Mouse (Mus musculus): ENCODE measurements around the gene Ccnd3. TPM values are rescaled to one million over a fixed set of nuclear protein-coding genes. Genes with fewer than 3 reads are reported as not detected.

Ccnd3 gene
- polyA plus RNA-seq, 1 experiment from 2014 or later: 552 TPM

DNA sequence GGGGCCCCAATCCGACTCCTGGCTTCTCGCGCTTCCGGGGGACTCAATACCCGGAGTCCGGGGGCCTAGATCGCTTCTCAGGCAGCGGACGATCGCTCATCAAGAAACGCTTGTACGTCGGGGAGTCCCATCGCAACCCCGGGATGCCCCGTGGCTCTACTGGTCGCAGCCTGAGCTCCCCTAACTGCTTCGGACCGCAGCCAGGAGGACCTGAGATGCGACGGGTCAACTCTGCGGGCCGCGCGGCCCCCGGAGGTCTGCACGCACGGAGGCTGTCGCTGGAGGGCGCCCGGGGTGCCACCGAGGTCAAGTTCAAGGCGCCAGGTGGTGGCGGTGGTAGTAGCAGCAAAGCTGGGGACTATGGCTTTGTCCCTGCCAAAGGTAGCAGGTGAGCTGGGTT, 36.4 kb upstream of the Ccnd3 start:
- peaks cover 10% of the 10 kb centered on the region for H3K36me3 ChIP-seq
- peaks cover 72% of the 10 kb centered on the region for H3K4me1 ChIP-seq
- no peak for DNase-seq (ENCODE audit: low spot score)
- 6% methylated on average over 34 of the region's 34 CpGs for WGBS
- H3K9me3 ChIP-seq: no peaks in the 10 kb centered on the region
- peaks cover 73% of the 10 kb centered on the region for H3K27me3 ChIP-seq (ENCODE audit: insufficient read depth, poor library complexity, severe bottlenecking)
- peak overlapping the region; percentile 84 for H3K27ac ChIP-seq
- H3K4me3 ChIP-seq: peak overlapping the region; percentile 55

DNA sequence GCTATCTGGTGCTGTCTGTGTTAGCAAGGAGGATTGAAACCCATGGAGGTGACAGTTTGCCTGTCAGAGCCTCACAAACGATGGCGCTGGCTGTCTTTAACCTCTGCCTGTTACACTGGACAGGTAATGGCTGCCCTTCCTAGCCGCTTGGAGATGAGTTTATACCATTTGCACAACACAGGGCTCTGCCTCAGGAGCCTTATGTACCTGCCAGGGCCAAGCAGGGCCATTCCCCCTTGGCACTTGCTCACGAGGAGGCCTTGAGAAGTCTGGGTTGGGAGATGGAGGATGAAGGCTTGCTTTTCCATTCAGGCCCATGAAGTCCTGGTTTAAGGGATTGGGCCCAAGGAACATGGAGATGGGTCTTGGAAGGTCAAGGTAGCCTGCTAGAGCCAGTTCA, 35.2 kb upstream of the Ccnd3 start:
- Histone ChIP-seq H3K27ac (no peak overlapping the region), H3K4me1 (peaks cover 60% of the 10 kb centered on the region), H3K4me3 (no peak overlapping the region), H3K36me3 (peaks cover 10% of the 10 kb centered on the region), H3K9me3 (no peaks in the 10 kb centered on the region), H3K27me3 (ENCODE audit: insufficient read depth, poor library complexity, severe bottlenecking) (peaks cover 65% of the 10 kb centered on the region)
- 81% methylated on average over 4 of the region's 4 CpGs for WGBS
- DNase-seq (ENCODE audit: low spot score): no peak

- DNase-seq (ENCODE audit: low spot score): no peak
- Histone ChIP-seq H3K4me3 (no peak overlapping the region), H3K9me3 (no peaks in the 10 kb centered on the region), H3K4me1 (peaks cover 55% of the 10 kb centered on the region), H3K27me3 (ENCODE audit: insufficient read depth, poor library complexity, severe bottlenecking) (peaks cover 60% of the 10 kb centered on the region), H3K36me3 (peaks cover 10% of the 10 kb centered on the region), H3K27ac (no peak overlapping the region)
- WGBS: 87% methylated on average over 4 of the region's 4 CpGs
These were observed 34.7 kb upstream of the Ccnd3 start for GRCm38 (mm10) chr17:47470121-47470520.

DNA sequence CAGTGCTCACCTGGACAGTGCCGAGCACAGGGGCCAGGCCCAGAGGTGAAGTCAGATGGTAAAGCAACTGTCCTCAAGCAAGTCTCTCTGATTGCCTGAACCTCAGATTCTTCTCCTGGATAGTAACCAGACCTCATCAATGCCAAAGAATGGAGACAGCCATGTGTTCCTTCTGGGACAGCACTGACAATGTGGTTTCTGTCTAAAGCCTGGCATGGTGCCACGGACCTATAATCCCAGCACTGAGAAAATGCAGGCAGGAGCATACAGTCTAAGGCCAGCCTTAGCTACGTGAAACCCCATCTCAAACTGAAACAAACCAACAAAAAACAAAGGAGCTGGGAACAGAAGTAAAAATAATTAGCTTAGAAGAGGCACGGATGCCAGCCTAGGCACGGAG, 34.2 kb upstream of the Ccnd3 start:
- peaks cover 50% of the 10 kb centered on the region for H3K4me1 ChIP-seq
- peaks cover 54% of the 10 kb centered on the region for H3K27me3 ChIP-seq (ENCODE audit: insufficient read depth, poor library complexity, severe bottlenecking)
- DNase-seq (ENCODE audit: low spot score): no peak
- 79% methylated on average over 5 of the region's 5 CpGs for WGBS
- H3K27ac ChIP-seq: 0 out of 2 replicates have a peak overlapping the region, but pooled peaks have one; percentile 13
- H3K4me3 ChIP-seq: no peak overlapping the region
- peaks cover 10% of the 10 kb centered on the region for H3K36me3 ChIP-seq
- H3K9me3 ChIP-seq: no peaks in the 10 kb centered on the region

DNA sequence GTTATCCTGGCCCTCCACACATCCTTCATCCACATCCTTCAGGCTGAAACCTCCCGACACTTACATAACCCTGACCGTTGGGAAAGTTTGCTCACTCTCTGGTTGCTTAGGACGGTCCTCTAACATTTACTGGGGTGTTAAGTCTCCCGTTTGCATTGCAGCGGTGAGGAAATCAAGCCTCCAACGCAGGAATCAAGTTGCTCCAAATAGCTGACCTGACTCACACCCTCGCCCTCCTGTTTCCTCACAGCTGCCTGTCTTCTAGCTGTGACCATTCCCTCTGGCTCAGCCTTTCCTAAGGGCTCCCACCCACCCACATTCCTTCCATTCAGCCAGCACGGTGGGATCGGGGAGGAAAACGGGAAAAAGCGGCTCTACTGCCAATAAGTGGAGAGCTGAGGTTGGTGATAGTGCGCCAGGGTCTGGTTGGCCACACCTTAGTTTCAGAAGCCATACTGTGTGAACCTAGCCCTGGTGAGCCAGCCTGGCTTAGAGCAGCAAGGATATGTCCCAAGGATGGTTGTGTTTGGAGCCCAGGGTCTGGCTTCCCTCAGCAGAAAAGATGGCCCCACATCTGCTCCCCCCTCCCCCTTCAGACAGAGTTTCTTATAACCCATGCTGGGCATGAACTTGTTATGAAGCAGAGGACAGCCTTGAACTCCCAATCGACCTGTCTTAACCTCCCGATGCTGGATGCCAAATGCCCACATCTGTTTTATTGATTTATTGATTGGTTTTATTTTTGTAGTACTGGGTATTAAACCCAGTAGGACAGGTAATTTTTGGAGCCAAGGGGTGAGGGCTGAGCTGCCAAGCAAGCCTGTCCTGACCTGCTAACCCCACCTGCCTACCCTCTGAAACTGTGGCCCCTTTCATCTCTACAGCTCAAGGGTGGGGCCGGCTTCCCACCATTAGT, 32.2 kb upstream of the Ccnd3 start:
- DNase-seq (ENCODE audit: low spot score): no peak
- WGBS: 29% methylated on average over 15 of the region's 15 CpGs
- H3K9me3 ChIP-seq: no peaks in the 10 kb centered on the region
- peak overlapping the region; percentile 52; the same call in 1 of the 2 replicates for H3K27ac ChIP-seq
- peaks cover 34% of the 10 kb centered on the region for H3K4me1 ChIP-seq
- peaks cover under 1% of the 10 kb centered on the region for H3K36me3 ChIP-seq
- H3K27me3 ChIP-seq (ENCODE audit: insufficient read depth, poor library complexity, severe bottlenecking): peaks cover 34% of the 10 kb centered on the region
- no peak overlapping the region for H3K4me3 ChIP-seq

DNA sequence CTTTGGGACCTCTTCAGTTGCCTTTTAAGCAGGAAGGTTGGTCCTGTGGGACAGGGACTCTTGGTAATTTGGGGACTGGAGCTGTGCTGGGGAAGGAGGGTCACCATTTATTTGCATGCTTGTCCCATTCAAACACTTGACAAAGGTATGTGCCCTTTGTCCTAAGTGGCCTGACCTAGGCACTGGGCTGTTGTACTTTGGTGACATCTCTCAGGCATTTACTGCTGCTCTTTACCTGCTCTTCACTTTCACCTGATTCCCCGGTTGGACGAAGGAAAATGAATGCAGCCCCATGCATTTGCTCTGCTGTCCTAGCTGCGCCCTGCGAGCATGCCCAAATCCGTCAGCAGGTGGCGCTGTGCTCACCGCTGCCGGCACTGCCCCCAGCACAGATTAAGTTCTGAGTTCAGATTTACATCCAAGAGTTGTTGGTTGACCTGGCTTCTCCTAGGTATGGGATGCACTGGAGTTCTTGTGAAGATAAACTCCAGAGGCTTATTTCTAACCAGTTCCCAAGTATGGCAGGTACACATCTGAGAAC, 31.3 kb upstream of the Ccnd3 start:
- no peak overlapping the region for H3K4me3 ChIP-seq
- H3K9me3 ChIP-seq: no peaks in the 10 kb centered on the region
- H3K27me3 ChIP-seq (ENCODE audit: insufficient read depth, poor library complexity, severe bottlenecking): peaks cover 26% of the 10 kb centered on the region
- DNase-seq (ENCODE audit: low spot score): no peak
- no peaks in the 10 kb centered on the region; the same call in 1 of the 2 replicates for H3K36me3 ChIP-seq
- H3K27ac ChIP-seq: no peak overlapping the region
- H3K4me1 ChIP-seq: peaks cover 26% of the 10 kb centered on the region
- WGBS: 17% methylated on average over 8 of the region's 8 CpGs

DNA sequence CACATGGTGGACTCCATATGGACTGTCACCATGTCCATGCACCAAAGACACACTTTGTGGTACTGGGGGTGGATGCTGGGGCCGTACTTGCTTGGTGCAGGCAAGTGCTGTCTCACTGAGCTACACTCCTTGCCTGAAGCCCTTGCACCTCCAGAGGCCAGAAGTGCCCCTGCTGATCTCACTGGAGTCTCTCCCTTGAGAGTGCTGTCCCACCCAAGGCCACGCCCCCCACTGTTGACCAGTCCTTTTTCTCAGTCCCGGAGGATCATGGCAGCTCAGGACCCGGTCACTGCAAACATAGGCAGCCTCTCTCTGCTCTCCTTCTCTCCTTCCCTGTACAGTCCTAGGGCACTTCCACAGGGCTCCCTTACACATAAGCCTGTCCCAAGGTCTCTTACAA, 30.6 kb upstream of the Ccnd3 start:
- peaks cover 19% of the 10 kb centered on the region for H3K27me3 ChIP-seq (ENCODE audit: insufficient read depth, poor library complexity, severe bottlenecking)
- H3K9me3 ChIP-seq: no peaks in the 10 kb centered on the region
- peaks cover 19% of the 10 kb centered on the region for H3K4me1 ChIP-seq
- no peak overlapping the region for H3K4me3 ChIP-seq
- H3K27ac ChIP-seq: no peak overlapping the region
- no peak for DNase-seq (ENCODE audit: low spot score)
- H3K36me3 ChIP-seq: no peaks in the 10 kb centered on the region; the same call in 1 of the 2 replicates
- WGBS: 72% methylated on average over 4 of the region's 4 CpGs

GRCm38 (mm10) chr17:47475181-47475580, 29.7 kb upstream of the Ccnd3 start:
- DNase-seq (ENCODE audit: low spot score): no peak
- H3K4me1 ChIP-seq: peaks cover 24% of the 10 kb centered on the region
- no peaks in the 10 kb centered on the region for H3K9me3 ChIP-seq
- H3K36me3 ChIP-seq: no peaks in the 10 kb centered on the region
- peaks cover 9% of the 10 kb centered on the region for H3K27me3 ChIP-seq (ENCODE audit: insufficient read depth, poor library complexity, severe bottlenecking)
- H3K27ac ChIP-seq: no peak overlapping the region
- 78% methylated on average over 4 of the region's 4 CpGs for WGBS
- H3K4me3 ChIP-seq: no peak overlapping the region

GRCm38 (mm10) chr17:47475714-47476113, 29.1 kb upstream of the Ccnd3 start:
- Histone ChIP-seq H3K9me3 (no peaks in the 10 kb centered on the region), H3K27ac (no peak overlapping the region), H3K36me3 (no peaks in the 10 kb centered on the region), H3K4me3 (no peak overlapping the region), H3K4me1 (peaks cover 29% of the 10 kb centered on the region), H3K27me3 (ENCODE audit: insufficient read depth, poor library complexity, severe bottlenecking) (peaks cover 5% of the 10 kb centered on the region)
- no peak for DNase-seq (ENCODE audit: low spot score)
- 64% methylated on average over 3 of the region's 3 CpGs for WGBS

GRCm38 (mm10) chr17:47479887-47480286, 25.0 kb upstream of the Ccnd3 start:
- WGBS: 30% methylated on average over 3 of the region's 3 CpGs
- H3K4me1 ChIP-seq: peaks cover 34% of the 10 kb centered on the region
- no peaks in the 10 kb centered on the region for H3K9me3 ChIP-seq
- peak overlapping the region; percentile 70 for H3K27ac ChIP-seq
- DNase-seq (ENCODE audit: low spot score): no peak
- no peaks in the 10 kb centered on the region for H3K36me3 ChIP-seq
- H3K4me3 ChIP-seq: no peak overlapping the region
- no peaks in the 10 kb centered on the region for H3K27me3 ChIP-seq (ENCODE audit: insufficient read depth, poor library complexity, severe bottlenecking)

- no peaks in the 10 kb centered on the region for H3K9me3 ChIP-seq
- H3K27ac ChIP-seq: no peak overlapping the region
- H3K36me3 ChIP-seq: peaks cover under 1% of the 10 kb centered on the region; the same call in 1 of the 2 replicates
- H3K4me1 ChIP-seq: peaks cover 51% of the 10 kb centered on the region
- WGBS: 52% methylated on average over 2 of the region's 2 CpGs
- H3K4me3 ChIP-seq: no peak overlapping the region
- DNase-seq (ENCODE audit: low spot score): no peak
- H3K27me3 ChIP-seq (ENCODE audit: insufficient read depth, poor library complexity, severe bottlenecking): no peaks in the 10 kb centered on the region
These were observed 22.4 kb upstream of the Ccnd3 start for GRCm38 (mm10) chr17:47482401-47482800.

GRCm38 (mm10) chr17:47484241-47484921, 20.5 kb upstream of the Ccnd3 start:
- Histone ChIP-seq H3K9me3 (no peaks in the 10 kb centered on the region), H3K27me3 (ENCODE audit: insufficient read depth, poor library complexity, severe bottlenecking) (no peaks in the 10 kb centered on the region), H3K36me3 (peaks cover 17% of the 10 kb centered on the region), H3K27ac (peak overlapping the region; percentile 82), H3K4me3 (peak overlapping the region; percentile 1; the same call in 1 of the 2 replicates), H3K4me1 (peaks cover 51% of the 10 kb centered on the region)
- WGBS: 13% methylated on average over 1 of the region's 1 CpGs
- peak; percentile 90 for DNase-seq (ENCODE audit: low spot score)

DNA sequence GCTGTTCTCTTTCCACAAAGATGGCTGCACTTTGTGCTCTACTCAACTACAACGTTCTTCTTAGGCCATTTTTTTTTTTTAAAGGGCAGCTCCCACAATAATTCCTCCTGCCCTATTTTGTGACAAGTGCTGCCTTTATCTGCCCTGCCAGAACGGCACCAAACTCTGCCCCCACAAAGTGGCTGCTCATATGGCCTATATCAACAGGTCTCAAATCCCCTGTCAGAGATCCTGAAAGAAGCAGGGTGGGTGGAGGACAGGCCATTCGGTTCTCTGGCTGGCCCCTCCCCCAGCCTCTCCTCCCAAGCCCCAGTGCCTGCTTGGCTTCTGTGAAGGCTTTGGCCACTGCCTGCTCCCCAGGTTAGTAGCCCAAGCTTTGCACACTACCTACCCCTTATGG, 19.9 kb upstream of the Ccnd3 start:
- Histone ChIP-seq H3K9me3 (no peaks in the 10 kb centered on the region), H3K4me1 (peaks cover 45% of the 10 kb centered on the region), H3K4me3 (no peak overlapping the region), H3K36me3 (peaks cover 24% of the 10 kb centered on the region), H3K27me3 (ENCODE audit: insufficient read depth, poor library complexity, severe bottlenecking) (no peaks in the 10 kb centered on the region), H3K27ac (peak overlapping the region; percentile 82)
- no peak for DNase-seq (ENCODE audit: low spot score)
- 4% methylated on average over 3 of the region's 3 CpGs for WGBS
